Mouse (Mus musculus) right cerebral cortex, postnatal 14 days (tissue): Measurements from ENCODE around the gene Shq1.

ENCODE experiments used
- DNase-seq: peaks from one replicate; pipeline ENCODE4 v3.0.0; 2022

Gene Shq1

DNA sequence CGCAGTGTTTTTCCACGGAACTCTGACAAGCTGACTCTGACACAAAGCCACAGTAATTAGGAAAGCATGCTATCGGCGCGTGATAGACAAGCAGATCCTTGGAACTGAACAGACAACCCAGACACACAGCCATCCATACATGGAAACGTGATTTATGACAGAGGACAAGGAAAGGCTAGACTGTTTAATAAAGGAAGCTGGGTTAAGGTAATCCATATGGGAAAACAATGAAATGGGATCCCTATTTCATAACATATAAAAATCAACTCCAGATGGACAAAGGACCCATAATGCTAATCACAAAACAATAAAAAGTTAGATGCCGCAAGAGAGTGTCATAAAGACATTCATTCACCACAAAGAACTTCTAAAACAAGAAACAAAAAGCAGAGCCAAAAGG lies 78.0 kb downstream of the Shq1 start:
- DNase-seq, result no peak

DNA sequence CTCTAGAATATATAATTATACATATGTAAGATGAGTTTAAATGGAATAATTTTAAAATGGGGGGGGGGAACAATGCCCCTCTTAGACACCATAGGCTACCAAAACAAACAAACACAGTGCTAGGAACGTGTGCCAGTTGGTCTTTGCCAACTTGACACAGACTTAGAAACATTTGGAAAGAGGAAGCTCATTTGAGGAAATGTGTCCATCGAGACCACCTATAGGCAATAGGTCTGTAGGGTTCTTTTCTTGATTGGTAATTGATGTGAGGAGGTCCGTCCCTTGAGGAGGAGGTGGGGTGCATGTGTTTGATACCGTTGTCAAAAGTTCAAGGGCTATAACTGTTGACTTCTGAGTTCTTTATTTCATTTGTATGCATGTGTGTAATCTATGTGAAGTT lies 80.4 kb downstream of the Shq1 start:
- no peak for DNase-seq

DNA sequence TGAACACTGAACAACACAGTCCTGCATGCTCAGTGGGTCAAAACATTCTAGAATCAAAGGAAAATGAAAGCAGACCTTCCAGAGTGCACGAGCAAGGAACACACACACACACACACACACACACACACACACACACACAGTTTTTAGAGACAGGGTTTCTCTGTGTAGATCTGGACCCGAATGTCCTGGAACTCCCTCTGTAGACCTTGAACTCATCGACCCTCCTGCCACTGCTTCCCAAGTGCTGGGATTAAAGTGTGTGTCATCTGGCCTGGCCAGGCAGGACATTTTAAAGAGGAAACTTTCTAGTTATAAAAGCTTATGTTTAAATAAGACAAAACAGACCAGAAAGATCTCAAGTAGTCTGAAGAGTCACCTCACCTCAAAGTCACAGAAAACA lies 82.1 kb downstream of the Shq1 start:
- DNase-seq, result no peak

GRCm38 (mm10) chr6:100586758-100587157 lies 84.2 kb downstream of the Shq1 start:
- DNase-seq, result no peak

GRCm38 (mm10) chr6:100581951-100582350 lies 89.0 kb downstream of the Shq1 start:
- DNase-seq, result no peak

- no peak for DNase-seq
These were observed 89.9 kb downstream of the Shq1 start for GRCm38 (mm10) chr6:100581056-100581455.

GRCm38 (mm10) chr6:100577590-100577989 lies 93.4 kb downstream of the Shq1 start:
- DNase-seq, result no peak

DNA sequence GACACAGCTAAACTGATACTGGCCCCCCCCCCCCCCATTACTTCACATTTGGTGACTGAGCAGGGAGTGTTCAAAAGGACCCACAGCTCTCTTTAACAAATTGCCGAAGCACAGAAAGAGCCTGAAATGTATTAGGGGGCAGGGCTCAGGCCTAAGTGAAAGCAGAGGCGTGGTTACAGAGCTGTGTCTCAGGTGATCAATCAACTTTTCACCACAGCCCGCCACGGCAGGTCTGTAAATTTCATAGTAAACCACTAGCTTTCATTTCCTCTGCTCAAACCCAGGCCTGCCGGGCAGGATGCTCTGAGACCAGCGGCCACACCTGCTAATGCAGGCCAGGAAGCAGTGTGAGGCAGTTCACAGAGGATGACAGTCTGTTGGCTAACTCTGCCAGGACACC lies 94.8 kb downstream of the Shq1 start:
- DNase-seq, result no peak

- no peak for DNase-seq
These were observed 104.2 kb downstream of the Shq1 start for GRCm38 (mm10) chr6:100566774-100567173.

DNA sequence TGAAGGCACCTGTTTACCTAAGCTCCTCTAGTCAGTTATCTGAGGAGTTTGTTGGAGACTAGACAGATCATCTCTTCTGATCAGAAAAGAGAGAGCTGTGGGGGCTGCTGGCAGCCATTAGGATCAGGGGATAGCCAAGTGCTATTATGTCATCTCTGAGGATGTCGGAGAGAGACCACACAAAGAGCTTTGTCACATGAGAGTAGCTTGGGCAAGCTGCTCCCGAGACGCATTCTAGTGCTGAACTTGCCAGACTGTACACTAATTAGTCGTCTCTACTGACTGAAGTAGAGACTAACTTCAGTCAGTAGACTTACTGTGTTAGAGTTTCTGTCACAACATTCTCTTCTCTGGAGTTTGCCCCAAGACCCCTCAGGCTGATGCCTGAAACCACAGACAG lies 106.4 kb downstream of the Shq1 start:
- DNase-seq, result no peak

DNA sequence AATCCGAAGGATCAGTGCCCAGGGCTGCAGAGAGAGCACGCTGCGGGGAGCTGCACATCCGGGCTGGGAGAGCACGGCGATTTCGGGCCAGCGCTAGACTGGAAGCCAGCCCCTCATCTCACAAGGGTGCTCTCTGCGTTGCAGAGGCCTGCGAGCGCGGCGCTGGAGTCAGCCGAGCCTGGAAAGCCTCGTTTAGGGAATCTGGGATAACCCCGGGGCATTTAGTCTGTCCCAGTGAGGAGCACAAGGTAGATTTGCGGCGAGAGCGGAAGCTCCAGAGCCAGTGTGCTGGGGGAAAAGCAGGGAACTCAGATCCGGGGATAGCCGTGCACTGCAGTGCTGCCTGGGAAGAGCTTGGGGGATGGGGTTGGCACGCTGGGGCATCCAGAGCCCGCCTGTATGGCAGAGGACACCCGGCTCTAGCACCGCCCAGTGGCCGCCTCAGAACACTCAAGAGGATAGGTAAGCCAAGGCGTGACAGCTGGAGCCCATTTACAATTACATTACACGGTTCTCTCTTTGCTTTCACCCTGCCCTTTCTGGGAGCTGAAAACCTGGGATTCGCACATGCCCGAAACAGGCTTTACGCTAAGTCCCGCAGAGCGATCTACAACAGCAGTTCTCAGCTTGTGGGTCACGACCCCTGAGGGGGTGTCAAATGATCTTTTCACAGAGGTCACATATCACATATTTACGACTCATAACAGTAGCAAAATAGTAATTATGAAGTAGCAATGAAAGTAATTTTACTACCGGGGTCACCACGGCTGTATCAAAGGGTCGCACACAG lies 107.2 kb downstream of the Shq1 start:
- DNase-seq, result peak; percentile 84

DNA sequence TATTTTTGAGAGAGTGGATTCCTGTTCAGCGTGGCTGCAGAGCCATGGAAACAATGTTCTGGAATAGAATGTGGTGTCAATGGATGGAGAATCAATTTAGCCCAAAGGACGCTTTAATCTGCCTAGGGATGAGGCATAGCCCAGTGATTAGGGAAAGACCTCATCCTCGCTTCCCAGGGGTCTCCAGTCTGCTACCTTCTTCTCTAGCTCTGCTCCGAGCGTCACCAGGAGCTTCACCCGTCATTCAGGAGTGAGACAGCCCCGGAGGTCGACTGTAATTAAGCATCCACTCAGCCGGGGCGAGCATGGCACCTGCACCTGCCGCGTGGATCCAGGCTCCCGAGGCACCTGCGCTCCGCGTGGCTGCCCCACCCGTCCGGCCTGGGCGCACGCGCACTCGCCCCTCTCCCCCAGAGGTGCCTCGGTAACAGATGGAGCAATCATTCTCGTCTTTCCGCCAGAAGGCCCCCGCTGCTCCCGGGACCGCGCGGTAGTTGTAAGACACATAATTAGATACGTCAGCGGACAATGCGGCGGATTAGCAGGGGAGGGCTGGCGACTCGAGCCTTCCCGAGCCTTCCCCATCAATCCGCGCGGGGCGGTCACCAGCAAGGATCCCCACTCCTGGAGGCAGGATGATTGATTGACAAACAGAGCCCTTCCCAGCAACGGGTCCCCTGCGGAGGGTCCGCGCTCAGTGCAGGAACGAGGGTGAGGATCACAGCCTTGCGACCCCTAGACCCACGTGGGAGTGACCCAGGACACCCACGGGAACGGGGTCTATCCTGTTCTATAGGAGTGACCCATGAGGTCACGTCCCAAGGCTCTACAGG lies 108.0 kb downstream of the Shq1 start:
- DNase-seq, result peak; percentile 61

DNA sequence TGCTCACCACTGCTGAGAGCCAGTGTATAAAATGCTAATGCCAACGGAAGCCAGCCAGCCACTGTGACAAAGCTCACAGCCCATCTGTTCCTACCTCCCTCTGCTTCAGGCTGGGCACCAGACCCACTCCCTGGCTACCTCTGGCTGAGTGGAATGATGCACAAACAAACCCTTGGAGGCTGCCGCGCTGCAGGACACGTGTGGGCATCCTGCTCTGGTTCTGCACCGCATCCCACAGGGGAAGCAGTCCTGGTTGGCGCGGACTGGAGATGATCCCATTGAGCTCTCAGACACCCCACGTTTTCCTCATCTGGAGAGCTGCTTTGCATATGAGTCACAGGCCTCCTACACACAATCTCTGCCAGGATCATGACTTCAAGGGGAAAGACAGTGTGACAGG lies 112.9 kb downstream of the Shq1 start:
- peak; percentile 63 for DNase-seq

DNA sequence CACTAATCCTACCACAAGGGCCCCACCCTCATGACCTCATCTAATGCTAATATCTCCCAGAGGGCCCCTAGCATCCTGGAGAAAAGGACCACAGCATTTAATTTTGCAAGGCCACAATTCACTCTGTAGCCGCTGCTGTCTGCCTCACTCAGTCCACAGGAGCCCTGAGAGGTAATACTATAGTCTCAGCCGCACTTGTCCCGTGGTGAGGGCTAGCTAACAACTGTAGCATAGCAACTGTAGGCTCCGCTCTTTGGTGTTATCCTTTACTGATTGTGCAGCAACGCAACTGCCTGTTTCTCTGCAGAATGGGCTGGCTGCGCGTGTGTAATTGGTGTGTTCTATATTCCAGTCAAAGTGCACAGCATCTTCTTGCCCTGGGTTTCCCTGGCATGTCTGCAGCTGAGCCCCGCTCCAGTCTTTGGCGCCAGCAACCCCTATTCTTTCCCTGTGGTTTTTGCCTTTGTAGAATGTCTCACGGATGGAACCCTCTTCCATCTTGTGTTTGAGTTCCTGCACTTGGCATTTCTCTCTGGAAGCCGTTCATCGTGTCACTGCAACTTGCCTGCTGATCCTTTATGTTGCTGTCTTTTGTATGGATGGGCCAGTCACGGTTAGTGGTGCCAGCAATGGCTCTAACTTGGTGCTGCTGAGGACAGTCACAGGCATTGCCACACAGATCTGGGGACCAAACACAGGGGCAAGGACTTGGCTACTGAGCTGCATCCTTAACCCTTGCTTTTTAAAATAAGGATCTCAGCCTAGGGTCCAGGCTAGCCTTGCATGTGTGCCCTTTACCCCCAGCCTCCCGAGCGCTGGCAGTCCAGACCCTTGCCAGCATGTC lies 128.6 kb downstream of the Shq1 start:
- no peak for DNase-seq

- no peak for DNase-seq
These were observed 131.3 kb downstream of the Shq1 start for GRCm38 (mm10) chr6:100539698-100540097.

DNA sequence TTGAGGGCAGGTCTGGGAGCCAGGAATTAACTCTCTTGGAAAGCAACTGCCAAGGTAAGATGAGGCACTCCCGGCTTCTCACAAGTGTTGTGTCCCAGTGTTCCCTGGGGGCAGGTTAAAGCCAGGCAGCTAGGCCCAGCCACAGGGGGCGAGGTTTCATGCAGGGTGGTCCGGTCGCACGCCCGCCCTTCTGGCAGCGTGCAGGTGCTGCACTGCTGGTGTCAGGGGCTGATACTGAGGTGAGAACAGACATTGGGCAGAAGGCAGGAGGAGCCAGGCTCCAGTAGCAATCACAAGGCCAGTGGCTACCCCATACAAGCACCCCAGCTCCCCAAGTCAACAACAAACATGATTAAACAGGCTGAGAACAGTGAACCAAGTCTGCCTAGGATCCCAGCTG lies 132.4 kb downstream of the Shq1 start:
- no peak for DNase-seq

- DNase-seq, result no peak
These were observed 133.0 kb downstream of the Shq1 start for GRCm38 (mm10) chr6:100537987-100538386.

DNA sequence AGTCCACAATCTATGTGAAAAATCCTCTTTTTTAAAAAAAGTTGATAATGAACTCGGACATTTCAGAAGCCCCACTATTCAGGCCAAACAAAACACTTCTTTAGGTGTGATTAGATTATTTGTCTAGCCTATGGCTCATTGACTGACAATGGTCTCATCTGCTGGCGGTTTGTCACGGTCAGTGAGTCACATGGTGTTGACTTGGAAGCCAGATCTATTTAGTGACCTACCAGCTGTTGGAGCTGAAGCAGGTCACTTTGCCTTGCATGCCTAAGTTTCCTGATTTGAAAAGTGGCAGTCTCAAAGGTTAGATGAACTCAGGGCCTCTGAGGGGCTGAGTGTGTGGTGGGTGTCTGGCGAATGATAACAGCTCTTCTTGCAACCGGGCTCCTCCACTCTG lies 133.9 kb downstream of the Shq1 start:
- no peak for DNase-seq

GRCm38 (mm10) chr6:100533364-100533763 lies 137.6 kb downstream of the Shq1 start:
- no peak for DNase-seq

- no peak for DNase-seq
These were observed 138.6 kb downstream of the Shq1 start for GRCm38 (mm10) chr6:100532326-100532725.

DNA sequence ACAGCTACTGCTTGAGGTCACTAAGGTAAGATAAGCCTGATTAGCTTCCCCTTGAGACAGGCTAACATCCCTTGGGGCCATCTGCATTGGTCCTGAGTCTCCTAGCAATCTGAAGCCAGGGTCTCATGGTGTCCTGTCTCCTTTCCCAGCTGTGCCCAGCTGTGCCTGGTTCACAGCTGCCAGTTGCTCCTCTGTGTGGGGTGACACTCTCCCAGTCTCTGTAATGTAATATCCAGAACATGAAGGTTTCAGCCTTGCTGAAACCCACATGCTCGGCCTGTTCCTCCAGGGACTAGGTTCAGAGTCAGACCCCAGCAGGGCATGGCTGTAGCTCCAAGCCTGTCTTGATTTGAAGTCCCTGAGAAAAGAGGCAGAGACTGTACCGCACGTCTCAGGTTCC lies 141.3 kb downstream of the Shq1 start:
- DNase-seq, result no peak

- DNase-seq, result no peak
These were observed 142.4 kb downstream of the Shq1 start for GRCm38 (mm10) chr6:100528556-100528955.

- DNase-seq, result peak; percentile 22
These were observed 143.0 kb downstream of the Shq1 start for GRCm38 (mm10) chr6:100527972-100528371.
